14 mouse cellular contexts compared by ENCODE assay signal in the genomic region with DNA sequence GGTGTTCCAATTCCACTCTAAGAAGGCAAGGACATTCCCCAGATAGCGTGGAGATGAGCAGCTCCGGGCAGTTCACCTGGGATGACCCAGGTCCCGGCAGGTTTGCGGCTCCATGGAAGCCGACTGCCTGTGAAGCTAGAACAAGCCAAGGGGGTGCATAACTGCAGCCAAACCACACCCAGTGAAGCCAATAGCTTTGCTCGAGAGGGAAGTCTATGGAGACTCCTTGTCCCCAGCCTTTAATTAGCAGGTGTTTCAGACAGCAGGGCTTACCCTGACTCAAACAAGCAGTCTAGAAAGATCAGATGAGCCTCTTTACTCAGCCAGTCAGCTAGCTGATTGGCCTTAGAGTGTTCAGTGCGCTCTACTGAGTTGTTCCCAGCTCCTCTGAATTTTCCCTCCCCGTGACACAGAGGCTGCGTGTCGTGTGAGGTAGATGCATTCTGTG. TPM values are rescaled to one million over a fixed set of nuclear protein-coding genes. Genes with fewer than 3 reads are reported as not detected.
DNase-seq lines count a peak whose midpoint lies in the region; ATAC-seq and TF ChIP-seq lines count a peak whose summit lies in the region.
"Had no signal": no experiment of that assay in that cellular context is flagged by ENCODE, and none has a peak within 500 bp of the region (broad histone marks: within the 10 kb centered on the region; RNA-seq: fewer than 3 reads in every experiment).

No protein-coding gene starts in this region.

- H3K4me2 ChIP-seq in hindbrain, postnatal 0 days (ENCODE audit: low read depth, low read length) = no peak overlapping the region
- H3K4me2 ChIP-seq in hindbrain, embryonic 14.5 days (replicated peaks) = no peak overlapping the region
- H3K4me2 ChIP-seq: embryonic facial prominence, embryonic 12.5 days; liver, embryonic 12.5 days had no signal

- DNase-seq in adrenal gland, postnatal 14 days = peak; percentile 22
- DNase-seq in adrenal gland, adult 8-10 months = no peak
- DNase-seq in hindbrain, postnatal 0 days (ENCODE audit: low spot score) = no peak
- no peak for DNase-seq in hindbrain, embryonic 14.5 days (ENCODE audit: low spot score)
- peak; percentile 23 for DNase-seq in R1 (ENCODE audit: low read depth, low spot score)
- DNase-seq in cerebellum, postnatal 14 days = peak; percentile 57 to 77
- no peak for DNase-seq in kidney, adult 8-10 months
- DNase-seq: adrenal gland, adult 2 months; thymus, postnatal 4 days had no signal

- H3K36me3 ChIP-seq in hindbrain, postnatal 0 days (ENCODE audit: insufficient read depth, low read length) = no peaks in the 10 kb centered on the region
- no peaks in the 10 kb centered on the region for H3K36me3 ChIP-seq in hindbrain, embryonic 14.5 days (replicated peaks; ENCODE audit: control insufficient read depth, insufficient read depth)
- H3K36me3 ChIP-seq: embryonic facial prominence, embryonic 12.5 days; liver, embryonic 12.5 days had no signal

- ATAC-seq in hindbrain, postnatal 0 days = no peak
- ATAC-seq in hindbrain, embryonic 14.5 days (ENCODE audit: low FRiP score) = no peak
- ATAC-seq in erythroblast, adult 5-6 weeks (replicated peaks; ENCODE audit: low FRiP score, poor library complexity, severe bottlenecking) = no peak
- ATAC-seq: intestine, postnatal 0 days; liver, embryonic 12.5 days; Patski had no signal

- peak overlapping the region; percentile 26; the same call in 1 of the 2 replicates for H3K27ac ChIP-seq in hindbrain, postnatal 0 days
- H3K27ac ChIP-seq in hindbrain, embryonic 14.5 days = no peak overlapping the region
- H3K27ac ChIP-seq: embryonic facial prominence, embryonic 12.5 days; liver, embryonic 12.5 days had no signal

- 71% methylated on average over 10 of the region's 10 CpGs for WGBS in hindbrain, postnatal 0 days
- WGBS in hindbrain, embryonic 14.5 days = 85% methylated on average over 10 of the region's 10 CpGs

- H3K4me1 ChIP-seq in hindbrain, postnatal 0 days (ENCODE audit: insufficient read depth, low read length) = peaks cover 7% of the 10 kb centered on the region; the same call in 1 of the 2 replicates
- H3K4me1 ChIP-seq in hindbrain, embryonic 14.5 days (replicated peaks; ENCODE audit: control insufficient read depth, insufficient read depth, low read length) = peaks cover 10% of the 10 kb centered on the region

- H3K4me3 ChIP-seq in hindbrain, postnatal 0 days (ENCODE audit: low read length) = no peak overlapping the region
- H3K4me3 ChIP-seq in hindbrain, embryonic 14.5 days (replicated peaks; ENCODE audit: low read length) = no peak overlapping the region
- H3K4me3 ChIP-seq: embryonic facial prominence, embryonic 12.5 days; liver, embryonic 12.5 days had no signal

- TF ChIP-seq CTCF in hindbrain, postnatal 0 days (IDR thresholded peaks at IDR 0.05; ENCODE audit: low read depth) = no peak

- no peak overlapping the region for H3K9ac ChIP-seq in hindbrain, postnatal 0 days (replicated peaks; ENCODE audit: low read length)
- no peak overlapping the region for H3K9ac ChIP-seq in hindbrain, embryonic 14.5 days
- H3K9ac ChIP-seq: embryonic facial prominence, embryonic 12.5 days; liver, embryonic 12.5 days had no signal

- H3K27me3 ChIP-seq in hindbrain, postnatal 0 days (ENCODE audit: insufficient read depth, low read length) = no peaks in the 10 kb centered on the region
- H3K27me3 ChIP-seq in hindbrain, embryonic 14.5 days (ENCODE audit: control insufficient read depth, insufficient read depth, low read length) = no peaks in the 10 kb centered on the region
- H3K27me3 ChIP-seq: embryonic facial prominence, embryonic 12.5 days; liver, embryonic 12.5 days; Patski had no signal

- no peaks in the 10 kb centered on the region for H3K9me3 ChIP-seq in hindbrain, postnatal 0 days (ENCODE audit: low read length)
- H3K9me3 ChIP-seq in hindbrain, embryonic 14.5 days (ENCODE audit: control insufficient read depth, low read length) = no peaks in the 10 kb centered on the region
- H3K9me3 ChIP-seq: embryonic facial prominence, embryonic 12.5 days; liver, embryonic 12.5 days had no signal

RNA-seq across cellular contexts. Expression of gene Efhc1, which starts 30.3 kb away (rescaled TPM):
- total RNA-seq in adrenal gland, postnatal 14 days (2021) = 1.7 and 1.9 TPM in 2 replicates
- total RNA-seq in adrenal gland, adult 8-10 months (2022) = 1 to 10 TPM; 2.7 to 4.0 (median 3.6) TPM
- 2.7 and 8.1 TPM in 2 replicates for total RNA-seq in hindbrain, postnatal 0 days (2014; rRNA removed)
- 3.4 and 3.9 TPM in 2 replicates for polyA plus RNA-seq in hindbrain, postnatal 0 days (2015; fragmentation: Nextera tagmentation; extraction: Ambion mirVana)
- 3.4 and 3.5 TPM in 2 replicates for polyA plus RNA-seq in hindbrain, embryonic 14.5 days (2014; fragmentation: Nextera tagmentation; extraction: Ambion mirVana)
- total RNA-seq in erythroblast, adult 5-6 weeks (2015; ENCODE audit: low replicate concordance) = not detected in 2 replicates
- not detected in 2 replicates for total RNA-seq in erythroblast, adult 5-6 weeks (2017; ENCODE audit: low replicate concordance)

RNA-seq across cellular contexts. Expression of gene Paqr8, which starts 30.7 kb away (rescaled TPM):
- 25.6 and 27.5 TPM in 2 replicates for total RNA-seq in adrenal gland, postnatal 14 days (2021)
- total RNA-seq in adrenal gland, adult 8-10 months (2022) = 10 to 100 TPM; 57.6 to 67.3 (median 63.0) TPM
- 187 and 212 TPM in 2 replicates for total RNA-seq in hindbrain, postnatal 0 days (2014; rRNA removed)
- polyA plus RNA-seq in hindbrain, postnatal 0 days (2015; fragmentation: Nextera tagmentation; extraction: Ambion mirVana) = 47.8 and 51.6 TPM in 2 replicates
- 39.9 and 43.5 TPM in 2 replicates for polyA plus RNA-seq in hindbrain, embryonic 14.5 days (2014; fragmentation: Nextera tagmentation; extraction: Ambion mirVana)
- 1.9 TPM in 1 of 2 replicates, not detected in the other for total RNA-seq in erythroblast, adult 5-6 weeks (2015; ENCODE audit: low replicate concordance)
- 0.14 and 1.3 TPM in 2 replicates for total RNA-seq in erythroblast, adult 5-6 weeks (2017; ENCODE audit: low replicate concordance)

Comparison
In these comparisons a context has a peak if more than half of its experiments do, and no peak if none do; other contexts are left out.
1. DNase-seq: peak in adrenal gland, postnatal 14 days (single experiment), R1 (single experiment) and cerebellum, postnatal 14 days (2 of 2); none in adrenal gland, adult 8-10 months (single experiment), hindbrain, postnatal 0 days (single experiment), hindbrain, embryonic 14.5 days (single experiment) and kidney, adult 8-10 months (0 of 2).